Mouse (Mus musculus): ENCODE measurements around the gene Lcmt1.
A peak's percentile ranks its signal among the peaks of the same experiment; 100 is the strongest.

The Lcmt1 gene

GRCm38 (mm10) chr7:123369759-123370481, at the start of gene Lcmt1, which contains the start of gene Arhgap17:
Gene Lcmt1 (plus strand): TSS chr7:123369784.
Gene Arhgap17 (minus strand): TSS chr7:123369915.
- DNase-seq: peak; percentile 97

- peak; percentile 22 for DNase-seq
Measured at GRCm38 (mm10) chr7:123322452-123323121, 47.0 kb upstream of the Lcmt1 start.

GRCm38 (mm10) chr7:123323388-123323787, 46.2 kb upstream of the Lcmt1 start:
- no peak for DNase-seq

- DNase-seq: no peak
Measured at GRCm38 (mm10) chr7:123324105-123324504, 45.5 kb upstream of the Lcmt1 start.

- DNase-seq: no peak
Measured at GRCm38 (mm10) chr7:123326062-123326461, 43.5 kb upstream of the Lcmt1 start.

GRCm38 (mm10) chr7:123326901-123327300, 42.7 kb upstream of the Lcmt1 start:
- no peak for DNase-seq

GRCm38 (mm10) chr7:123327909-123328308, 41.7 kb upstream of the Lcmt1 start:
- DNase-seq: no peak

GRCm38 (mm10) chr7:123330506-123330905, 39.1 kb upstream of the Lcmt1 start:
- no peak for DNase-seq

- no peak for DNase-seq
Measured at GRCm38 (mm10) chr7:123336322-123336721, 33.3 kb upstream of the Lcmt1 start.

GRCm38 (mm10) chr7:123338351-123338750, 31.2 kb upstream of the Lcmt1 start:
- no peak for DNase-seq

- no peak for DNase-seq
Measured at GRCm38 (mm10) chr7:123341896-123342295, 27.7 kb upstream of the Lcmt1 start.

GRCm38 (mm10) chr7:123344079-123344780, 25.4 kb upstream of the Lcmt1 start:
- no peak for DNase-seq

GRCm38 (mm10) chr7:123345041-123345544, 24.5 kb upstream of the Lcmt1 start:
- no peak for DNase-seq

GRCm38 (mm10) chr7:123346631-123347290, 22.8 kb upstream of the Lcmt1 start:
- DNase-seq: no peak

- no peak for DNase-seq
Measured at GRCm38 (mm10) chr7:123349813-123350212, 19.8 kb upstream of the Lcmt1 start.

GRCm38 (mm10) chr7:123350243-123350642, 19.3 kb upstream of the Lcmt1 start:
- no peak for DNase-seq

GRCm38 (mm10) chr7:123353081-123353480, 16.5 kb upstream of the Lcmt1 start:
- DNase-seq: no peak

GRCm38 (mm10) chr7:123353879-123354278, 15.7 kb upstream of the Lcmt1 start:
- no peak for DNase-seq

- no peak for DNase-seq
Measured at GRCm38 (mm10) chr7:123354392-123354791, 15.2 kb upstream of the Lcmt1 start.

GRCm38 (mm10) chr7:123354851-123355250, 14.7 kb upstream of the Lcmt1 start:
- DNase-seq: no peak

- DNase-seq: no peak
Measured at GRCm38 (mm10) chr7:123356158-123356557, 13.4 kb upstream of the Lcmt1 start.

- DNase-seq: no peak
Measured at GRCm38 (mm10) chr7:123359101-123359500, 10.5 kb upstream of the Lcmt1 start.

GRCm38 (mm10) chr7:123360185-123360584, 9.4 kb upstream of the Lcmt1 start:
- no peak for DNase-seq
